Mouse (Mus musculus) adipocyte (in vitro differentiated cells): ENCODE results near the gene Rpa1.
A peak's percentile ranks its signal among the peaks of the same experiment; 100 is the strongest.
"Not testable (repeated sequence)": the region's sequence is repeated elsewhere in the genome, so short reads cannot be mapped to it uniquely, and the experiment has no call there.

Source experiments
- DNase-seq: peaks from one replicate; pipeline ENCODE4 v3.0.0-alpha.2; 2016; ENCODE audit warnings: low spot score

The Rpa1 gene

DNA sequence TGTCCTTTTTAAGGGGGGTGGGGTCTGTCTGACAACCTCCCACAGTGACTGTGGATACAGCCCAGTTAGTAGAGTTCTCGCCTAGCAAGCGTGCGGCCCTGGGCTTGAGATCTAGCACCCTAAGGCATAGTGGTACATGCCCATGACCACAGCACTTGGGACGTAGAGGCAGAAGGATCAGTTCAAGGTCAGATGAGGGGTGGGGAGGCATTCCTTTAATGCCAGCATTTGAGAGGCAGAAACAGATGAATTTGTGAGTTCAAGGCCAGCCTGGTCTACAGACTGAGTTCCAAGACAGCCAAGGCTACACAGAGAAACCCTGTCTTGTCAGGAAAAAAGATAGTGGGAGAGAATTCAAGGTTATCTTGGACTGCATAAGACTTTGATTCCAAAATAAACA lies 61.3 kb downstream of the Rpa1 start:
- no peak for DNase-seq

GRCm38 (mm10) chr11:75285893-75286467 lies 62.1 kb downstream of the Rpa1 start:
- no peak for DNase-seq

DNA sequence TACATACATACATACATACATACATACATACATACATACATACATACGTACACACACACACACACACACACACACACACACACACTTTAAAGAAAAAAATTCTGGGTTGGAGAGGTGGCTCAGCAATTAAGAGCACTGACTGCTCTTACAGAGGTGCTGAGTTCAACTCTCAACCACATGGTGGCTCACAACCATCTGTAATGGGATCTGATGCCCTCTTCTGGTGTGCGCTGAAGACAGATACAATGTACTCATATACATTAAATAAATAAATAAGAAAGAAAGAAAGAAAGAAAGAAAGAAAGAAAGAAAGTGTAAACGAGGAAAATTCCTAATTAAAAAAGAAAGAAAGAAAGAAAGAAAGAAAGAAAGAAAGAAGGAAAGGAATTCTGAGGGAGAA lies 64.3 kb downstream of the Rpa1 start:
- not testable (repeated sequence) for DNase-seq

GRCm38 (mm10) chr11:75282496-75283120 lies 65.5 kb downstream of the Rpa1 start:
- DNase-seq = no peak

GRCm38 (mm10) chr11:75281380-75282256 lies 66.5 kb downstream of the Rpa1 start:
- DNase-seq = no peak

- DNase-seq = no peak
These were observed 67.6 kb downstream of the Rpa1 start for GRCm38 (mm10) chr11:75280435-75281001.

GRCm38 (mm10) chr11:75280066-75280410 lies 68.1 kb downstream of the Rpa1 start:
- no peak for DNase-seq

- no peak for DNase-seq
These were observed 68.6 kb downstream of the Rpa1 start for GRCm38 (mm10) chr11:75279342-75280065.

DNA sequence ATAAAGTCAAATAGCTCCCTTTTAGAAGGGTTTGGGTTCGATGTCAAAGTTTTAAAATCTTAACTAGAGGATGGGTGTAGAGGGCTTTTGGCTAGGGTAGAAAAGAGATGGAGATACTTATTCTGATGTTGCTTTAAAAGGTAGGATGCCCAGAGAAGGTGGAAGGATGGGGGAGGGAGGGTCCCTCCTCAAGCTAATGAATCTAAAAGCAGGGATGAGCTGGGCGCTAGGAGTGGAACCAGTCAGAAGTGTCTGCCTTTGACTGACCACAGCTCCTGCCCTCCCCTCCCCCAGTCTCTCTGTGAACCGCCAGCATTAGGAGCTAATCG lies 69.1 kb downstream of the Rpa1 start:
- DNase-seq = no peak

DNA sequence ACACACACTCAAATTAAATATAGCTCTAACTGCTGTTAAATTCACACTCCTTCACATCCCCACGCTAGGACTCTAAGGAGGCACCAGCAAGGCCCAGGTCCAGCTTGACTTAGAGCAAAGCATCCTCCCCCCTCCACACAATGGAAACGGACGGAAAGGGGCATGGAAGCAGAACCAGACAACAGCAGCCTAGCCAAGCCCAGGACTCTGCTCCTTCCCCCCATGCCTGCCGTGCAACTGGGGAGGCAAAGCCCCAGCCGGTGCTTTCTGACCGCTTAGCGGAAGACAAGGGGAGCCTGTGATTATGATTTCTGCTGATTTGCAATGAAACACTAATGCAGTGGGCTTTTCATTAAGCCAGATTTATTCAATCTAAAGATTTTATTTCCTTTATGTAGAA lies 70.0 kb downstream of the Rpa1 start:
- DNase-seq = no peak

DNA sequence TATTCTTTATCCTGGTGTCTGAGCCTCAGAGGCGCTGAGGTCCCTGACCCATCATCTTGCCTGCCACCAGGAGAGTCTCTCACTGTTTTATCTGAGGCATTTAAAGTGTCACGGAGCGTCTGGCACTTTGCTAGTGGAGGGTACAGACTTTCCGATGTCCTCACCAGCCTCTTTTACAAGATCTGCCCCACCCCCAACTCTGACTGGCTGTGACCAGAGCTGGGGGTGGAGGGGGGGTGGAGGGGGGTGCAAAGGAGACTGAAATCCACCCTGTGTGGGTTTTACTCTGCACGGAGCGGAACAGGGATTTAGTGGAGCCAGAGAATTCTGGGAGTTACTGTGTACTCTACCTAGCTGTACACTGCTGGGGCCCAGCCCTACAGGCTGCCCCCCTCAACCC lies 73.1 kb downstream of the Rpa1 start:
- no peak for DNase-seq

GRCm38 (mm10) chr11:75273466-75273865 lies 74.7 kb downstream of the Rpa1 start:
- no peak for DNase-seq

DNA sequence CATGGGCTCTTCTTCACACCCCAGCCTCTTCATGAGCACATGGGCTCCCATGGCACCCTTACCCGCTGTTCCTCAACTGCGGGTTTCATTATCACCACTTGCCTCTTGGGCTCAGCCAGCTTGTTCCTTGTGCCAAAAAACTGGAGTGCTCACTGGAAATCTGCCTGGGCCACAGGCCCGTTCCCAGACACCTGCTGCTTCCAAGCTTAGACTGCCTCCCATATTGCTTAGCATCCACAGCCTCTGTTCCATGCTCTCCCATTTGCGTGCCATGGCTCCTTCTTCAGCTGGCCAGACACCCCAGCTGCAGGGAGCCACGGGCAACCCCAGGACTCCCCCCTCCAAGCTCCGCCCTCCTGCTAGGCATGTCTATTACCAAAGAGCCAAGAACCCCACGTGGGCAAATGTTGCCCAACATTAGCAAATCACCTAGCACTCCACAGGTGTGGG lies 77.1 kb downstream of the Rpa1 start:
- peak; percentile 77 for DNase-seq

DNA sequence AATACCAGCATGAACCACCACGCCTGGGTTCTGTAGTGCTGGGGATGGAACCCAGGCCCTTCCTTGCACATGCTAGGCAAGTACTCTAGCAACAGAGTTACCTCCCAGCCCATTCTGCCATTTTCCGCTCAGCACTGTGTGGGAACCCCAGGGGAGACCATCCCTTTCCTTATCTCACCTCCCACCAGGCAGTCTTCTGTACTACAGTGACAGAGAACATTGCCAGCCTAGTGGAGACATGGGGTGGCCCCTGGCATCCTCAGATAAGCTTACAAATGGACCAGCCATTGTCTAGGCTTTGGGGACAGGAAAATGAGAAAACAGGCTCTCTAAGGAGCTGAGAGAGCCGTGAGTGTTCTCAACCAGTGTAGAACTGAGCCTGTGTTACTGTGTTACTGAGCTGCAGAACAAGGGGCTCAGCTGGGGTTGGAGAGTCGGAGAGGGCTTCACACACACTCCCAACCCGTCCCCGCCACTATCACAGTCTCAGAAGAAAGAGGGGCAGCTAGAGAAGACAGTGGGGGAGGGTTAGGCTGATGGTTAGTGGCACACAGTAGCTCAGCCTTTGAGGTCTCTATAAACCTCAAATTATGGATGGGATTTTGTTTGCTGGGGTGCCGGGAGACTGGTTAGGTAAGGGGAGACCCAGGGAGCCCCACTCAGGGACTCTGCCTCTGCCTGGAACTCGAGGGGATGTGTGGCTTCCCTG lies 77.7 kb downstream of the Rpa1 start:
- DNase-seq = no peak

- DNase-seq = no peak
These were observed 78.9 kb downstream of the Rpa1 start for GRCm38 (mm10) chr11:75269213-75269612.

DNA sequence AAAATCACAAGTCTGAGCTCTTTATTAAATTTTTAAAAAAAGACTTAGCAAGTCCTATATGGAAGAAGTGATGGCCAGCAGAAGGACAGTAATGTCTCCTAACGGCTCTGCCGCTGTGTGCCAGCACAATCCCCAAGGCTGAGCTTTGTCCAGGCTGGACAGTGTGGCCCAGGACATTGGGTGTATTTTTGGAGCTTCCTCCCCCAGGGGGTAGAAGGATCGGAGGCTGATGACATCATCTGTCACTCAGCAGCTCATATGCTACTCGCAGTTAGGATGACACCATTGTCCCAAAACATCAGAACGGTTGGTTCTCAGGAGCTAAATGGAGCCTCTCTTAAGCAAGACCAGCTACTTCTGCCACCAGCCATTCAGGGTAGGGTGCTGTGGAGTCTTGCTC lies 79.6 kb downstream of the Rpa1 start:
- peak; percentile 42 for DNase-seq

GRCm38 (mm10) chr11:75267826-75268281 lies 80.3 kb downstream of the Rpa1 start:
- DNase-seq = peak; percentile 88

- DNase-seq = no peak
These were observed 82.6 kb downstream of the Rpa1 start for GRCm38 (mm10) chr11:75265545-75265944.

GRCm38 (mm10) chr11:75264550-75264949 lies 83.6 kb downstream of the Rpa1 start:
- no peak for DNase-seq

DNA sequence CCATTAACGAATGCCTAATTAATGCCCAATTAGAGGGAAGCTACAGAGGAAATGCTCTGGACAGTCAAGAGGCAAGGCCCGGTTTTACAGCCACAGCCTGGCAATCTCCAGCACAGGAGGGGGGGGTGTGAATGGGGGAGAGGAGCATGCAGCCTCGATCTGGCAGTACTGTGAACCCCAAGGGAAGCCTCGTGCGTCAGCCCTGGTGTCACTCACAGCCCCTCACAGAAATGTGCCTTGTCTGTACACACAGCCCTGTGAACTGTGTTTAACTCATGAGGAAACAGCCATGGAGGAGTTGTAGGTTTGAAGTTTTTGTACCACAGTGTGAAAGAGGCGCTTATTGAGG lies 84.2 kb downstream of the Rpa1 start:
- no peak for DNase-seq

DNA sequence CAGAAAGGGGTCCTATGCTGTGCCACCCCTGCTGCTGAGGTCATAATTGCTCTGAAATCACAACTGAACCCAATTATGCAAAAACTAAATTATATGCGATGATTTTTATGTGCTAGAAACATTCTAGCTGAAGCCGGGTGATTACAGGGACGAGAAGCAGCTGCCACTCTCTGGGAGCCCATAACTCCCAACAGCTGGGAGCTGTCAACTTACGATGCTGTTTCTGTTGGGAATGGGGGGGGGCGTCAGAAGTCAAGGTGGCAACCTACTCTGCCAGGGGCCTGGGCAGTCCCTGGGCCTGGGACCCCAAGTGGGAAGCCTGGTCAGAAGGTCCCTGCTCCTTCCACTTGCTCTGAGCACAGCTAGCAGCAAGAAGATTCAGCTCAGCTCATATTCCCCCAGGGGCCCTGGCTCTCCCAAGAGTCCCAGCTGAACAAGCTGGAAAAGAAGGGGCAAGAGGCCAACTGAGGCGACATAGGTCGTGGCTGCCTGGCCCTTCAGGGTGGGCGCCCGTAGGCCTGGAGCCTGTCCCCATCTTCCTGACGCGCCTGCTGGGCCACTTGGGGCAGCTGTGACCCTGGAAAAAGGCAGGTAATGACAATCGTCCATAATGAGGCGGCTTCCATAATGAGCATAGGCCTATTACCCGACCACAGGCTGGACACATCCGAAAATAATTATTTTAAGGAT lies 84.7 kb downstream of the Rpa1 start:
- no peak for DNase-seq
